Mouse (Mus musculus) CH12F3 (cell line): ENCODE measurements around the gene Pex1.
"Not testable (repeated sequence)": the region's sequence is repeated elsewhere in the genome, so short reads cannot be mapped to it uniquely, and the experiment has no call there.

Experiments used
- in situ Hi-C: fragments of 300-500 bp; cut with MboI; formaldehyde crosslinking; loops from 2 replicates; pipeline ENCODE4 v1.14.3; 2020; ENCODE audit warnings: low sequenced_read_pairs

Gene Pex1

DNA sequence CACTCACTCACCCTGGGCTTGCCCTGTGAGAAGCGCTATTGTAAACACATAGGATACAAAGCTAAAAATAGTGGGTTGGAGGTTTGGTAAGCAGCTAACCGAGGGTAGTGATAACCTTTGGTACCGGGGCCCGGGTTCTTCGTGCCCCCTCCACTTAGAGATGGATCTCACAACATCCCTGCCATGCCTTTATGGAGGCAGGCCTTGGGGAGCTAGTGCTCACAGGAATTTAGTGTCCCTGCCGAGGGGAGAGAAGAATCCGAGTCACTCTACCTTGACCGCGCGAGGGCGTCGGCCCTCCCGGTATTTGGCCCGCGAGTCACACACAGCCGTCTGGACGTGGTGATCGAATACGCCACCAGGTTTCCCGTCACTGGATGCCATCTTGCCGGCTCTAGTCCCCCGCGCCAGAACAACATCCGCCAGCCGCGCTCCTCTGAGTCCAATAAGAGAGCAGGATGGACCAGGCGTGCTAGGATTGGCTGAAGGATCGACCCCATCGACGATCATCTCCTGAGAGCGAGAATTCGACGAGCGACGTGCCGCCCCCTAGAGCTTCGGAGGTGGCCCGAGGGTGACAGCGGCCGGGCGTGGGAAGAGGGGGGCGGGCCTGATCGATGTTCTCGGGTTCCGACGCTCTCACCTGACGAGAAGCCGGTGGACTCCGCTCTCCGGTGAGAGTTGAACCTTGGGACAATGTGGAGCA is at the start of gene Pex1:
TSS of gene Pex1 (plus strand) at position 374 of the 706 bp plus-strand sequence.
- in situ Hi-C loops, result no loop called here

DNA sequence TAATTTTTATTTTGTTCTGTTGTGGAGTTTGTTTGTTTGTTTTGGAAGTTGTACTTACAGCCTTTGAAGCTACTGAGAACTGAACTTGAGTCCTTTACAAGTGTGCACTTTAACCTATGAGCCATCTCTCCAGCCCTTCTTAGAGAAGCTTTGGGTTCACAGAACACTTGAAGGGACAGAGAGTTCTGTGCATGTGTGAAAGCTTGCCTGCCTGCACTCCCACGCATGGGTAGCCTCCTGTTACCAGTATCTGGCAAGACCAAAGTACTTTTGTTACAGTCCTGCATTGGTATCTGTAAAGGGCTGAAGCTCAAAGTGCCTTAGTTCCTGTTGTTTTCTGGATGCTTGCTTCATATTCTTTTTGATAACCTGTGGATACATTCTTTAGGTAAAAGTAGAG is 49.6 kb upstream of the Pex1 start:
- in situ Hi-C loops, result no loop called here

DNA sequence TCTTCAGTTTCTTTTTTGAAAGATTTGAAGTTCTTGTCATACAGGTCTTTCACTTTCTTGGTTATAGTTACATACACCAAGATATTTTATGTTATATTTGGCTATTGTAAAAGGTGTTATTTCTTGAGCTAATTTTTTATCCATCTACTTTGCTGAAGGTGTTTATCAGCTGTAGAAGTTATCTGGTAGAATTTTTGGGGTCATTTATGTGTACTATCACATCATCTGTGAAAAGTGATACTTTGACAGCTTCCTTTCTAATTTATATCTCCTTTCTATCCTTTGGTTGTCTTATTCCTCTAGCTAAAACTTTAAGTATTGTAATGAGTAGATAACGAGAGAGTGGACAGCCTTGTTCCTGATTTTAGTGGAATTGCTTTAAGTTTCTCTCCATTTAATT is 44.4 kb upstream of the Pex1 start:
- in situ Hi-C loops, result no loop called here

DNA sequence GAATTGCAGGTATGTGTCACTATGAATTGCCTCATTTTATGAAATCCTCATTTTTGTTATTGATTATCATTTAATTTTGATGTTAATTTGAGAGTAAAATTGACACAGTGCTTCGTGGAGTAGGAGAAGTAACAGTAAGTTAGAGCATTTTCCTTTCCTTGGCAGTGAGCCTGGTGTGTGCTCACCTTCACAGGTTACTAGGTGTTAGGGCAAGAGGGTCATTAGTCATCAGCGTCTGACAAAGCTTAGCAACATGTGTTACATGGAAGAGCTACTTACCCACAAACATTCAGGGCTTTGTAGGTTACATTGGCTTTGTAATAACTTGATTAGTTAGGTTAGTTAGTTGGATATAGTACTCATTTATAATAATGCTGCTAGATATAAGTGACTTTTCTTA is 41.7 kb upstream of the Pex1 start:
- in situ Hi-C loops, result no loop called here

DNA sequence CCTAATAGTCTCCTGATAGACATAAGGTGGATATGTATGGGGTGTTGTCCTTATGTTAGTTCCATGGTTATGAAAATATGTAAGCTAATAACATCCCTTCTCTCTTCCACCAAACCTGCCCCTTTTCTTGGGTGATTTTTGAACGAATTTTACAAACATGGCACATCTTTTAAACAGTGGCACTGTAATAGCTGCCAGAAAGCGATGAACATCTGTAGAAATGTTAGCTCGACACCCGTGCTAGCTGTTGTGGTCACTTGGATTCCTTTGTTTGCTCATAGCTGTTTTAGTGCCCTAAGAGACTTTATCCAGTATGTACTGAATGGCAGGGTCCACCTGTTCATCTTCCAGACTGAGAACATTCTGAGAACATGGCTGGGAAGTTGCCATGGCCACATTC is 24.6 kb upstream of the Pex1 start, which contains the start of gene 1700109H08Rik:
TSS of gene 1700109H08Rik (plus strand) at position 301 of the 400 bp plus-strand sequence.
- in situ Hi-C loops, result no loop called here

DNA sequence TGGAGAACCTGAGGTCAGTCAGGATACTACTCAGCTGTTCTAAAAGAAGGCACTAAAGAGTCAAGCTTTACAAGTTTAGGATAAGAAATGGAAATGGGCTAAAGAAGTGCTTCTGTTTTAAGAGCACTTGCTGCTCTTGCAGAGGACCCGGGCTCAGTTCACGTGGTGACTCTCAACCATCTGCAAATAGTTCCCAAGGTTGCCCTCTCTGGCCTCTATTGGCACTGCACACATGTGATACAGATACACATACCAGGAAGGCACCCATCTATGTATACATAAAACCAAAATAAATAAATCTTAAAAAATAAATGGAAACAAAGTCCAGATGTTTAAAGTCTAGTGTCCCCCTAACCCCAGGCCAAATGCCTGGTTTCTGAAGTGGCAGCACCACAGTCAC is 21.0 kb upstream of the Pex1 start:
- in situ Hi-C loops, result no loop called here

DNA sequence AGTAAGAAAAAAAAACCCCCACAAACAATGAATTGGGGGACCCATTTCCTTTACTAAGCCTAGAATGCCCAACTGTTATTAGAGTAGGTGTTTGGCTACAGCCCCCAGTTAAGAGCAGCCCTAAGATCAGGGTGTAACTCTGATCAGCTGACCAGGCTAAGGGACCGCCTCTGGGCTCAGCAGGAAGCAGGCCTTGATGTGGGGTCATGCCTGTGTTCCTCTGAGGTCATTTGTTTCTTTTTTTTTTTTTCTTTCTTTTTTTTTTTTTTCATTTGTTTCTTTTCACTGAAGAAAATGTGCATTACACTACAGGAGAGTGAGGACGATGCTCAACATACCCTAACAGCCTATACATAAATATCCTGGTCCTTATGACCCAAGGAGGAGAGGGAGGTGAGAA is 17.9 kb upstream of the Pex1 start:
- in situ Hi-C loops, result no loop called here

DNA sequence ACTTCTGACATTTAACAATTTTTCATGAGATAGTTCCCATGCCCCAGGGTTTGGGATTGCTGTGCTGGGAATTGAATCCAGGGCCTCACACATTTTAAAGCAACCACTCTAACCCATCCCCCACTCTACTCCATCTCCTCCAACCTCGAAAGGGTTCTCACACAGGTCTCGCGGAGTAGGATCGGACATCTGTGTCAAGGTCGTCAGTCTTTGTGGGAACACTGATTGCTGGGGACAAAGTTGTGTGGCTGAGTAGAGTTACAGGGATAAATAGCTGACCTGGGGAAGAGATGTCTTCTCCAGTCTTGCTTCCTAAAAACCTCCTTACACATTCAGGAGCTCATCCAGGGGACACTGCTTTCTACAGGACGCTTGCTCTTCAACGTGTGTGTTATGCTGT is 16.8 kb upstream of the Pex1 start:
- in situ Hi-C loops, result no loop called here

DNA sequence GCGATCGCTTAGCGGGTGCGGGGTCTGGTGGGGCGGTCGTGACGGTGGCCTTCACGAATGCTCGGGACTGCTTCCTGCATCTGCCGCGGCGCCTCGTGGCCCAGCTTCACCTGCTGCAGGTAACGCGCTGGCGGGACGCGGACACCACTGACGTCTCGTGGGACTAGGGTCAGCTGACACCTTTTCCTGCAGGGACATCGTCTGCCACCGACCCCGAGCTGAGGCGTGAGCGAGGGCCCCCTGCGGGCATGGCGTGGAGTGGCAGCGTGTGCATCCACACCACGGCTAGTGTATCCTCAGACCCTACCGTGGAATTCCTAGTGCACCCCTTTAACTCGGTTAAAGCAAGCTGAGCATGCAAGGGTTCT is 517 bp downstream of the Pex1 start, which contains the start of gene Rbm48:
TSS of gene Rbm48 (minus strand) at position 187 of the 368 bp plus-strand sequence.
- in situ Hi-C loops, result no loop called here

DNA sequence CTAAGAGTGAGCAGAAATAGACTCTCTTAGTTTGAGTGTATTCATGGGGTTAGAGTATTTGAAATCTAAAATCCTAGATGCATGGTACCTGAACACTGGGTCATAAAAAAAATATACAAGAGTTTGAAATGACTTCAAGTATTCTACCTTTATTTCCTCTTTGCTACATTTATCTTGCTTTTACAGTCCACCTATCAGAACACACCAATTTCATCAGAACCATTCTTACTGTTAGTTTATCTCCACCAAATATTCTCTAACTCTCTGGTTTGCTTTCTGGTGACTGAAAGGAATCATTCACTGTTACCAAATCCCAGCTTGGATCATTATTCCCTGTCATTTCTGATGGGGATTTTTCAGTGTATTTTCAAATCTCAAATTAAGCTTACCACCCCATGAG is 1.3 kb downstream of the Pex1 start:
- in situ Hi-C loops, result no loop called here

DNA sequence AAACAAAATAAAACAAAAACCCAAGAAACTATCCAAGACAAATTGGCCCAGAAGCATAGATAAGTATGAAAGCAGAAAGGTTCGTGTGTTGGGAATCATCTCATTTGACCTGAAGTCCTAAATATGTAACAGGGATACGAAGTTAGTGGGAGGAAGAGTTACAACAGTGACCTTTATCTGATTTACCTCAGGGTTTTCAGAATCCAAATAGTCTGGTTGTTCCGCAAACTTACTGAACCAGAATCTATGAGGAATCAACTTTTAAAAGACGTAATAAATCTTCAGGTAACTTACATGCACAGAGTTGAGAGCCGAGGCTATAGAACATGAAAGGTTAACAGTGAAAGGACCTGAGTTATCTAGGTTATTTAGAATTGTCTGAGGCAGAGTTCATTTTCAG is 2.9 kb downstream of the Pex1 start:
- in situ Hi-C loops, result no loop called here

DNA sequence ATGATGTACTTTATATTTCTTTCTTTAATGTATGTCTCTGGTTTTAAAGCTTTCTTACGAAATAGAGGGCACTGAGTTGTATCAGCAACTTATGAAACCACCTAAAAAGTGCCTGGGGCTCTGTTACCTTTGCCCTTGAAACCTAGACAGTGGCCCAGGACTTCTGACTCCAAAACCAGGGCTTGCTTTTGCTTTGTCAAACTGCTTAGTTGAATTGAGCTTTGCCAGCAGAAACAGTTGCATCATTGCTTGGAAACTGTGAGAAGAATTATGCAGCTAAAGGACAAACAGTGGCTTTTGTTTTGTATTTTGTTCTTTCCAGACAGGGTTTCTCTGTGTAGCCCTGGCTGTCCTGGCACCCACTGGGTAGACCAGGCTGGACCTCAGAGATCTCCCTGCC is 4.4 kb downstream of the Pex1 start:
- in situ Hi-C loops, result no loop called here

DNA sequence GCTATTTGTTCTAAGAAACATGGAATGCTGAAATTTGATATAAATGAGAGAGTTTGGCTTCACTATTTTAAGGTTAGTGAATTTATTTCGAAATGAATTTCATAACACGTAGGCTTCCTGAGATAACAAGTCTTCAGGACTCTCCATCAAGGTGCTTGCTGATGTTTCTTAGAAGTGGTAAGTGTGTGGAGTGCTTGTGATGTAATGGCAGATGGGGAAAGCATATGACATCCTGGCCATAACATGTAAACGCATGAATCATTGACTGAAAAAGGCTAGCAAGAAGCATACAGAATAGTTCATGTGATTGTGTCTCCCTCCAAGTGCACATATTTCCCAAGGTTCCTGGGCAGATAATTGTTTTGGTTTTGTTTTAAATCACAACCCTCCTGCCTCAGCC is 4.9 kb downstream of the Pex1 start:
- in situ Hi-C loops, result no loop called here

DNA sequence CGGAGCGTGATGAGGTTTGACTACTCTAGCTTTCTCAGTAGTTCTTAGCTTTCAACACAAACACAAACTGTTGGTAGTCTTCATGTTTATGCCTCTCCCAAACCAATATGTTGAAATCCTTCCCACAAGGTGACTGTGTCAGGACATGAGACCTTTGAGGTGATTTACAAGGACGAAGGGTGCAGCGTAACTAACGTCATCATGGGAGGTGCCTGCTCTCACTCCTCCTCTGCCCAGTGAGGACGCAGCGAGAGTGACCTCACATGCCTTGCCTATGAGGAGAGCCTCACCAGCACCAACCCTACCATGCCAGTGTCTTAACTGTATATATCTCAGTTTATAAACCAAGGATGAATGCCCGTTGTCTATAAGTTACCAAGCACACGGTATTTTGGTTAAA is 11.2 kb downstream of the Pex1 start:
- in situ Hi-C loops, result no loop called here

DNA sequence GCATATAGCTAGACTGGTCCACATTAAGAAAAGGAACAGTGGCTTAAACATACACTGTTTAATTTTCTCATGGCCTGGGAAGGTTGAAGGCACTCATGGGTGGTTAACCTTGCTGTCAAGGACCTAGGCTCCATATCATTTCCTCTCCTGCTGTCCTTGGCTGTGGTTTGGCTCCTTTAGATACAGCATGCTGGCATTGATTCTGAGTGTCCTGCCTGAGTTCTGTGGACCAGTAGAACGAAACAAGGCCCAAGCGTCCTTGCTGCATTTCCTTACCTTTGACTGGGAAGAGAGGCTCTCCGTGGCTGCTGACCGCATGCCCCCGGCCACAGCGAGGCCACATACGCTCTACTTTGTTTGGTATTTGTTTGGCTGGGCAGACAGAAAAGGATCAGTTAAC is 13.4 kb downstream of the Pex1 start:
- in situ Hi-C loops, result no loop called here

DNA sequence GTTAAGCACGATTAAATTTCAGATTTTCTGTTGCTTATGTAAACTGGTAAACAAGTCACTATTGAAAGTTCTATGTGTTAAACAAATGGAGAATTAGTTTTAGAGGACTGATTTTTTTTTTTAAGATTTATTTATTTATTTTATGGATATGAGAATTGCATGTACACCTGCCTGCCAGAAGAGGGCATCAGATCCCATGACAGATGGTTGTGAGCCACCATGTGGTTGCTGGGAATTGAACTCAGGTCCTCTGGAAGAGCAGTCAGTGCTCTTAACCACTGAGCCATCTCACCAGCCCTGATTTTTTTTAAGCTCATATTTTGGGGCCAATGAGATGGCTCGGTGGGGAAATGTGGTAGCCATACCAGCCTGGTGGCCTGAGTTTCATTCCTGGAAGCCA is 16.0 kb downstream of the Pex1 start:
- in situ Hi-C loops, result not testable (repeated sequence)

DNA sequence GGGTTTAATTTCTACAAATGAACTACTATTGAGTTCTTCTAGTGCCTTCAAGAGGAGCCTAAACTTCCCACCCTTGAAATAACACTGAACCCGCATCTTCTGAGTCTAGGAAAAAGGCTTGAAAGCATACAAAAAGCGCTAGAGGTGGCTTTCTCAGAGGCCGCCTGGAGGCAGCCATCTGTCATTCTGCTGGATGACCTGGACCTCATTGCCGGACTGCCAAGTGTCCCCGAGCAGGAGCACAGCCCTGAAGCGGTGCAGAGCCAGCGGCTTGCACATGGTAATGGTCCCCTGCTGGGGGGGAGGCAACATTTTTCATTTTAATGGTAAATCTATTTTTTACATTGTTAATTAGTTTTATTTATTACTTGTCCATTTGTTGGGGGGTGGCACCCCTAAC is 24.6 kb downstream of the Pex1 start:
- in situ Hi-C loops, result no loop called here

DNA sequence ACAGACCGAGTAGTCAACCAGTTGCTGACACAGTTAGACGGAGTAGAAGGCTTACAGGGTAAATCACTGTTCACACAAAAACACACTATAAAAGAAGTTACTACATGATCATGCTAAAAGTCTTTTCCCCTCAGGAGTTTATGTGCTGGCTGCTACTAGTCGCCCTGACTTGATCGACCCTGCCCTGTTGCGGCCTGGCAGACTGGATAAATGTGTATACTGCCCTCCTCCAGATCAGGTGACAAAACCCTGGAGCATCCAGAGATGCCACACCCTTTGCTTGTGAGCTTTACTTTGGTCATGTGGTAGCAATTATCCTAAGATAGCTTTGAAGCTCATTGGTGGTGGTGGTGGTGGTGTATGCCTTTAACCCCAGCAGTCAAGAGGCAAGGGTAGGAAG is 34.2 kb downstream of the Pex1 start:
- in situ Hi-C loops, result no loop called here

DNA sequence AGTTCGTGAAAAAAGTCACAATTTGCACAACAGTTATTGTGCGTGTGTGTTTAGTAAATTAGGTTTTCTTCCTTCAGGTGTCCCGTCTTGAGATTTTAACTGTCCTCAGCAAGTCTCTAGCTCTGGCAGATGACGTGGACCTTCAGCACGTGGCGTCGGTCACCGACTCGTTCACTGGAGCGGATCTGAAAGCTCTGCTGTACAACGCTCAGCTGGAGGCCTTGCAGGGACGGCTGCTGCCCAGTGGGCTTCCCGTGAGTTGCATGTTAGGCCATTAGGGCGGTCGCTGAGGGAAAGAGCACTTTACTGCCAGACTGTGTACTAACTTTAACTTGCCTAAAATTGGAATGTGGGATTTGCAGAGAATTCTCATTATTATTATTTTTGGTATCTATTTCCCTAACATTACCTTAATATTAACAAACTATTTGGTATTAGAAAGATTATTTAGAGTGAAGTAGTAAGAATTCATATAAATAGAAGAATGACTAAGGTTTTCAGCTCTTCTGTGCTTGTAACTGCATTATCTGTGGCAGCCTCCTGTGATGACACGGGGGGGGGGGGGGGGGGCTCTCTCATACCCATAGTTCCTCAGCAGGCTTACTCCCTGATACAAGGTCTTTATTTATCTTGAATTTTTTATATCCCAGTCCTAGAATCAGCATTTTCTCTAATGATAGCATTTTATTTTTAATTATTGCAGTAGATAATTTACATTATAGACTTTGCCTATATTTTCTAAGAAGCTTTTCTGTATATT is 35.8 kb downstream of the Pex1 start:
- in situ Hi-C loops, result no loop called here

DNA sequence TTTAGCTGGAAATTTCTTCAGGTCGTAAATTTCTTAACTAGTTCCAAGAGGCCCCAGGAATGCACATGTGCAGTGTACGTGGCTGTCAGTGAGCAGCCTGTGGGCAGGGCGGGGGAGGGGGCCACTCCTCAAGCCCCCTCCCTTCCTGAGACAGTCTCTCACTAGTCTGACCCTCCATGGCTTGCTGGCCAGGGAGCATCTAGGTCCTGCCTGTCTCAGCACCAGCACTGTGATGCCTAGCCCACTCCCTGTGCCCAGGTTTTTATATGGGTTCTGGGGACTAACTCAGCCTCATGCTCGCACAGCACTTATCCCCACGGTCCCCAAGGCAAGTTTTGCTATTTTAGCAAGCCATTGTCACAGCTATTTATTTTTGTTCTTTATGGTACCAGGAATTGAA is 36.4 kb downstream of the Pex1 start:
- in situ Hi-C loops, result no loop called here

DNA sequence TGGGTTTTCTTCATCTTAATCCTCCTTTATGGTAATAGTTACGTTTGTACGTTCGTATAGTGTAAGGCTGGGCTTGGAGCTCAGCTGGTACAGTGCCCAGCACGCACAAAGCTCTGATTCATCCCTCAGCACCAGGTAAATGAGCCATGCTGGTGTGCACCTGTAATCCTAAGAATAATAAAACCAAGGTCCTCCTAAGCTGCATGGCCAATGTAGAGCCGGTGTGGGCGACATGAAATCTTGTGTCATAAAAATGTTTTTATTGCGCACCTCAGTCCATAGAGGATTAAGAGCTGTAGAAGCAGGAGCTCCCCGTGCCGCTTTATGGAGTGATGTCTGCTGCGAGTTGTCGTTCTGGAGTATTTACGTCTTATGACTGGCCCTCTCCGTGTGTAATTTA is 37.4 kb downstream of the Pex1 start:
- in situ Hi-C loops, result no loop called here

DNA sequence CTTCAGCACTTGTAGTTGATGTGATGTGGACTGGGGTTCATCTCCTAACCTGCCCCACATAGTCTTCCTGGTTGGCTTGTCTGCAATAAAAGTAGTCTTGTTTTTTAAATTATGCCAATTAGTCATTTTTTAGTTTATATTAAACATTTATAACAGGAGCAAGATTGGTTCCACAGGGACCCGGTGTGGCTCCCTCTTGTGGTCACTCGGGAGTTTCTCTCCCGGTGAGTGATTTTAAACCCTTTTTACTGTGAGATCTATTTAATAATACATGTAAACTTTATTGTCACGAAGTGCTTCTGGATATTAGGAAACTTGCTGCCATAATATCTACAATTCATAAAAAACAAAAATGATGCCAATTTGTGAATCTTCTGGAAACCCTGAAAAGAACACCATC is 38.1 kb downstream of the Pex1 start:
- in situ Hi-C loops, result no loop called here

DNA sequence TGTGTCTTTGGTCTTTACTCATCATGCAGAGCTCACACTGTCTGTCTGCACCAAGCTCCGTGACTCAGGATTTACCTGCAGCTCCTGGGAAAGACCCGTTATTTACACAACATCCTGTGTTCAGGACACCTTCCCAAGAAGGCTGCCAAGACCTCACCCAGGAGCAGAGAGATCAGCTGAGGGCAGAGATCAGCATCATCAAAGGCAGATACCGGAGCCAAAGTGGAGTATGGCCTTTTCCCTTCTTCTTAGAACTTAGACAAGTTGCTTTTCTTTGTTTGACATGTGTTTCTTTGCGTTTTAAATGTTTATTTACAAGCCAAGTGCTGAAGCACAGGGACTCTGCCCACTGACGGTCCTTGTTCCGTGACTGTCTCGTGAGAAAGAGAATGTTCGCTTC is 39.4 kb downstream of the Pex1 start:
- in situ Hi-C loops, result no loop called here
